Mouse (Mus musculus) cerebral cortex, adult 2 months (tissue): ENCODE measurements around the gene Shroom1.

Experiments
- WGBS: fragments of 180-500 bp; shearing (Covaris S2); methylation state at CpG from one replicate; pipeline ENCODE4 v1.1.7; 2018; 5-methylcytosine and 5-hydroxymethylcytosine counted together

The Shroom1 gene

DNA sequence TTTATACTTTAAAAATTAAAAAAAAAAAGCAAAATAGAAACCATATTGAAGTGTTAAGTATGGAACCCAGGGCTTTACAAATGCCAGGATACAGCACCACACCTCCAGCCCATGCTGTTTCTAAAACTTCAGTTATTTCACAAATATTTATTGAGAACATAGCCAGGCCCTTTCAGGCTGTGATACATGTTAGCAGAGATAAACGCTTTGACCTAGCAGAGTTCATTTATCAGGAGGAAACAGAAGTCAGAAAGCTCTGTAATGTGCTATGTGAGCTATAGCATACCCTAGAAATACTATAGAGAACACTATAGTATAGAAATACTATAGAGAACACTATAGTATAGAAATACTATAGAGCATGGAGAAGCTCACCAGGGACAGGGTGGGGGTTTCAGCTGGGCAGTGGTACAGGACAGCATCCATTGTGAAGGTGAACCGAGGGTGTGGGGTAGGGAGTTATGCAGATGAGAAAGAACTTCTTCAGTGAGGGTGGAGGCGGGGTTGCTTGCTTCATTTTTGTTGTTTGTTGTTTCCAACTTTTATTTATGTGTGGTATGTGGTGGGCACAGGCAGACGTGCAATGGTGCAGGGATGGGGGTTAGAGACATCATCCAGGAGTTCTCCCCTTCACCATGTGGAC, 24.2 kb downstream of the Shroom1 start:
- 80% methylated on average over 4 of the region's 4 CpGs for WGBS

- 73% methylated on average over 9 of the region's 9 CpGs for WGBS
Measured at GRCm38 (mm10) chr11:53483159-53483891, 26.3 kb downstream of the Shroom1 start.

GRCm38 (mm10) chr11:53485719-53486118, 28.7 kb downstream of the Shroom1 start:
- WGBS = 46% methylated on average over 3 of the region's 3 CpGs

DNA sequence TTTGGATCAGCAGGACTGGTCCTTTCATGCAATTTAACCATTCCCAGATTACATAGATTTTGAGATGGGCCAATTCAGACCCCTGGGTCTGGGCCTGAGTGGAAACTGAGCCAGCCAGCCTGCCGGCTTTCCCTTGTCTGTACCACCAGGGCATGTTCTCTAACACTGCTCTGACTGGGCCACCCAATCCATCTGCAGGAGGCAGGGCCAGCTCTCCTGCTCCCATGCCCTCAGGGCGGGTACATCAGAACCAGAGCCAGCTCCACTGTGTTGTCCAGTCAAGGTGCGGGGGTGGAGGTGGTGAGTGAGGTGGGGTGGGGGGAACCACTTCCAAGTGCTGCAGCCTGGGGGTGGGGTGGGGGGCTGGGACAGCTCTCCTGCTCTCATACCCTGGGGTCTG, 29.3 kb downstream of the Shroom1 start:
- WGBS = 88% methylated on average over 3 of the region's 3 CpGs

GRCm38 (mm10) chr11:53486822-53487594, 30.0 kb downstream of the Shroom1 start:
- WGBS = 38% methylated on average over 27 of the region's 27 CpGs

DNA sequence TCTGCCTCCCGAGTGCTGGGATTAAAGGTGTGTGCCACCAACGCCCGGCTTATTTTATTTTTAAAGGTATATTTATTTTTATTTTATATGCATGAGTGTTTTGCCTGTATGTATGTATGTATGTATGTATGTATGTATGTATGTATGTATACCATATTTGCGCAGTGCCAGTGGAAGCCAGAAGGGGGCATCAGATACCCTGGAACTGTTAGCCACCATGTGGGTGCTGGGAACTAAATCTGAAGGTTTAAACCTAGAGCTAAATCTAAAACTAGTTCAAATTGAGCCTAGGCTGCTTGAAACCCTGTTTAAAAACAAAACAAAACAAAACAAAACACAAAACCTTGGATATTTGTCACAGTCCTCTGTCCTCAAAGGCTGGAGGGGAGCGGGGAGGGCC, 32.0 kb downstream of the Shroom1 start:
- 98% methylated on average over 5 of the region's 5 CpGs for WGBS

- WGBS = 91% methylated on average over 9 of the region's 9 CpGs
Measured at GRCm38 (mm10) chr11:53489421-53489820, 32.4 kb downstream of the Shroom1 start.

- 30% methylated on average over 8 of the region's 8 CpGs for WGBS
Measured at GRCm38 (mm10) chr11:53491954-53492401, 35.0 kb downstream of the Shroom1 start.

DNA sequence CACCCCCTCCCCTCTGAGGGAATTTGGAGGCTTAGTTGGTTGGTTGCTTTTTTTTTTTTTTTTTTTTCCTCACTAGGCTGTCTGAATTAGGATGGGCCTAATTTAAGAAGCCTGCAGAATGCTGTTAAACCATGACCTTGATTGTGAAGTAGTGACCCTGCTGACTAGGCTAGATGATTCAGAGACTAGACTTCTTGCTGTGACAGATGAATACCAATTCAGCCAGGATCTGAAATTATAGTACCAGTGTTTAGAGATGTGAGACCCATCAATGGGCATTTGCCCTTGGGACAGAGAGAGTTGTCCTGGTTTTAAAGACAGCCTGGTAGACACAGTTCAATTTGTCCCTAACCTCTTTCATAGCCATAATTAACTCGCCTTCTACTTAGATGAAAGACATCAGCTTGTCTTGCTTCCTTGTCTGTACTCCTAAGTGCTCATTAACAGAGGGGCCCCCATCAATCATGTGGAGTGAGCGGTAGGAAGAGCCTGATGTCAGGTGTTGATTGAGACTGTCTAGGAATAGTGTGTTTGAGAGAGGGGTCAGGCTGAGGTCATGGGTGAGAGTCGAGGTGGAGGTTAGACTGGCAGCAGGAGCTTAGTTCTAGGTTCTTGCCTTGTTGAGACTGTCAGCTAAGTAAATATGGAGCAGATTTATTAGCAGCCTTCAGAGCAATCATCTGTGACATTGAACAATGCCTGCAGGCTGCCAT, 36.4 kb downstream of the Shroom1 start:
- 76% methylated on average over 3 of the region's 3 CpGs for WGBS

DNA sequence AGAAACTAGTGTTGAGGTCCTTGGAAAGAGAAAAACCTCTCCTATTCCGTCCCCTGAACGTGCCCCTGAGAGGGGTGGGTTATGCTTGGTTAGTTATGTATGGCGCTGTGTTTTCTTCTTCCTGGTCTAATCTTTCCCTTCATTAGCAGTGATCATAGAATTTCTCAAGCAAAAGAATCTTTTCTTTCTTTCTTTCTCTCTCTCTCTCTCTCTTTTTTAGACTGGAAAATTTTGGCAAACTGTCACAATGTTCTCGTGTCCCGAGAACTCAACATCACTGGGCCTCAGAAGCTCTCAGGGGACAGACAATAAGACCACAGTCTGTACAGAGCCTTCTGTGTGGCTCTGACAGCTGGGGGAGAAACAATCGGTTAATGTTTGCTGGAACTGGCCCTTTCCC, 38.4 kb downstream of the Shroom1 start:
- WGBS = 71% methylated on average over 6 of the region's 6 CpGs

DNA sequence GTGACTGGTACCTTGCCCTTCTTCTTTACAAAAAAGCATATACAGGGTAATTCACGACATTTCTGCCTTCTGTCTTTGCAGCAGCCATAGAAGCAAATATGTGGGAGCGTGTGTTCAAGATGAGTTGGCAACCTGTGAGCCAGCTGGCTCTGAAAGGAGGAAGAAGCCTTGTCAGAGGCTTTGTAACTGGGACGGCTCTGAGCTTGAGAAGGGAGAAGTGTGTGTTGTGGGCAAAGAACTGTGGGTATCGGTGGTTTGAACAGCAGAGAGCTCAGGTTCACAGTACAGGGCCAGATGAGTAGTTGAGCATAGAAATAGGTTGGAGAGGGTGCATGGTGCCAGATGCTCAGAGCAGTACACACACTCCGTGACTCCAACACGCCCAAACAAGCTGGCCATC, 39.9 kb downstream of the Shroom1 start:
- WGBS = 32% methylated on average over 6 of the region's 6 CpGs

DNA sequence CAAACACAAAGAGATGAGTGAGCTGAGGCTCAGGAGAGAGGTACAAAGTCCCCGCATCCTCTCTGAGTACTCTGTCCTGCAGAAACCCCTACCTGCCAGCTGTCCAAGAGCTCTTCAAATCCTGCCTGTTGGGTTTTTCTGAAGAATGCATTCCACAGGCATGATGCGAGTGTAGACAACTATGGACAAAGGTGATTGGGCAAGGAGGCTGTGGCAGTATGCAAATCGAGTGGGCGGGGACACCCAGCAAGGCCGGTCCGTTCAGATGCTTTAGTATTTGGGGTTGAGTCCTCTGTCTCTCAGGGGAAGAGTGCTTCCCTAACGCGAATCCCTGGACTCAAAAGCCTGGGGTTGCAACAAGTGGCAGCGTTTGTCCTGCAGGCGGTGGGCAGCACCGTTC, 43.6 kb downstream of the Shroom1 start:
- 36% methylated on average over 11 of the region's 11 CpGs for WGBS

- 46% methylated on average over 8 of the region's 8 CpGs for WGBS
Measured at GRCm38 (mm10) chr11:53502039-53502765, 45.2 kb downstream of the Shroom1 start.

GRCm38 (mm10) chr11:53503738-53504137, 46.7 kb downstream of the Shroom1 start:
- 91% methylated on average over 5 of the region's 5 CpGs for WGBS

GRCm38 (mm10) chr11:53504376-53504775, 47.4 kb downstream of the Shroom1 start:
- 96% methylated on average over 8 of the region's 8 CpGs for WGBS

DNA sequence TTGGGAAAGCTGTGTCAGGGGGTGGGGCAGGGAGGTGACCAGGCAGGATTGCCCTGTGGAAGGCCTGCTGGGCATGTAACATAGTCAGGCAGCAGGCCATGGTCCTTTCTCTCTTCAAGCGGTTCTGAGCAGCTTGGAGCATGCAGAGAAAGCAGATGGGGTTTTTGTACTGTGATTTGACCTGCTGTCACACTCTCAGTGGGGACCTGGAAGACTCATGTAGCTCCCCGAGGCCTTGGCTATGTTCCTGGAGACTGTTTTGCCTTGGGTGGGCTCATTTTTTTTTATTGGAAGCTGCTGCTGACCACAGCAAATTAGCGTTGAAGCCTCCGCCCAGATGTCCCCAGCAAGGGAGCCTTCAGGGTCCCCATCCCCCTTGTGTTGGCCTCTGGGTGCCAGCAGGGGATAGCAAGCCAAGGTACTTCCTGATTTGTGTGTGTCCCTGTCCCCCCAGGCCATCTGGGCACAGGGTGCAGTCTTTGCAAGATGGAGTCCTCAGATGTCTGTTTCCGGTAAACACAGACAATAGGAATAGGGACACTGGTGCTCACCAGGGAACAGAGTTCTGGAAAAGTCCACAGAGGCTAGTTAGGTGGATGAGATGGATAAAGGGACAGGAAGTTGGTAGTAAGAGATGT, 48.1 kb downstream of the Shroom1 start:
- 56% methylated on average over 5 of the region's 5 CpGs for WGBS

- 75% methylated on average over 9 of the region's 9 CpGs for WGBS
Measured at GRCm38 (mm10) chr11:53507098-53507805, 50.2 kb downstream of the Shroom1 start.

DNA sequence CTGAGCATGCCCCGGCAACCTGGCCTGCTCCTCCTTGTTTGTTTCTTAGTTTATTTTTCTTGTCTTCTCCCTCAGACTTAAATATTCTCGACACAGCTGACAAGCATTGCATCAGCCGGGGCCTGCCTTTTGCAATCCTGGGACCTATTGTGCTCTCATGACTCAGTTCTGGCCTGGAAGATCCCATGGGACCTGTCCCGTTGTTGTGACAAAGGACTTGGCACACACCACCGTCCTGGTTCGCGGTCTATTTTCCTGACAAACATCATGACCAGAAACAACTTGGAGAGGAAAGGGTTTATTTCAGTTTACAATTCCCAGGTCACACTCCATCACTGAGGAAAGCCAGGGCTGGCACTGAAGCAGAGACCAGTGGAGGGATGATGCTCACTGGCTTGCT, 51.1 kb downstream of the Shroom1 start:
- WGBS = 60% methylated on average over 7 of the region's 7 CpGs

DNA sequence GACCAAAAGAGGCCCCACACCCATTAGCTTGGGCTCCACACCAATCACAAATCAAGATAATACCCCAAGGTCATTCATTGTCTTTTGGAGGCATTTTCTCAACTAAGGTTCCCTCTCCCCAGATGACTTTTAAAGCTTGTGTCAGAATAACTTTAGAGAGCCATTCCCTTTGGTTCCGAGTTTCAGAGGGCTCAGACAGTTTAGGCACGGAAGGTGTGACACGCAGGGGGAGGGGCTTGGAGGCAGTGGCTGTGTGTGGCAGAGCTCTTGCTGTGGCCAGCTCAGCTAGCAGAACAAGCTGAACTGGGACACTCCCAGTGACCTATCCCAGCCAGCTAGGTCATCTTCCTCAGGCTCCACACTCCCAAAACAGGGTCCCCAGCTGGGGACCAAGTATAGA, 51.6 kb downstream of the Shroom1 start:
- WGBS = 78% methylated on average over 3 of the region's 3 CpGs

- 37% methylated on average over 5 of the region's 5 CpGs for WGBS
Measured at GRCm38 (mm10) chr11:53510351-53510750, 53.3 kb downstream of the Shroom1 start.
